Mouse (Mus musculus): ENCODE results near the gene Vegfd.

Gene Vegfd

DNA sequence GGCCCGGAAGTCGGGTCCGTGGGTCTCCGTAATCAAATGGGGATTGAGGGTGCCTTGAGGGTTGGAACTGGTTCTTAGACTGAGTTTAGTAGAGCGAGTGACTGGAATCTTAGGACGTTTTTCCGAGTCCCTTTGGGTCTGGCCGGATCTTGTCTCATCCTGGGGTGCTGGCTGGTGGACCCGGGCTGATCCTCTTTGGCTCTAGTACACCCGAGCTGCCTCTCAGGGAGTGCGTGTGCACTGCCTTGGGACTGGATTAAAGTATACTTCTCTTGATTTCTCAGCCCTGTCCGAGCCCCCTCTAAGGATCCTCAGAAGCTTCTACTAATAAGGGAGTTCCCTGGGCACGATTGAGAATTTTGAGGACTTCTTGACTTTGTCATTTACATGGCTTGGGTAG lies 46.8 kb downstream of the Vegfd start:
- no peak for DNase-seq (ENCODE audit: low spot score in 2 of 2)

- DNase-seq (ENCODE audit: low spot score in 2 of 2), result no peak
Observed at GRCm38 (mm10) chrX:164420518-164420917, 47.3 kb downstream of the Vegfd start.

DNA sequence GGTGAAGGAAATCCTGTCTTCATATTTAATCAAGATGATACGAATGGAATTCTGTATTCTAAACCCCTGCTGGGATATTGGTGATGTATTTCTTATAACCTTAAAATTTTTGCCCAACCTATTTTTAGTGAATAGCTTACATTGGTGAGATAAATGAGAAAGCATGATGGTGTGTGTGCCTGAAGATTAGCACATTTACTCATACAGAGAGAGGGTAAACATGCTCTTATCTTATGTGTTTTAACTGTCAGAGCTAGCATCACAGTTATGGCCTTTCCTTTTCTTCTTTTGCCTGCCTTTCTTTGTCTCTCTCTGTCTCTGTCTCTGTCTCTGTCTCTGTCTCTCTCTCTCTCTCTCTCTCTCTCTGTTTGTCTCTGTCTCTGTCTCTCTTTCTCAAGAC lies 51.6 kb downstream of the Vegfd start:
- no peak for DNase-seq (ENCODE audit: low spot score in 2 of 2)

DNA sequence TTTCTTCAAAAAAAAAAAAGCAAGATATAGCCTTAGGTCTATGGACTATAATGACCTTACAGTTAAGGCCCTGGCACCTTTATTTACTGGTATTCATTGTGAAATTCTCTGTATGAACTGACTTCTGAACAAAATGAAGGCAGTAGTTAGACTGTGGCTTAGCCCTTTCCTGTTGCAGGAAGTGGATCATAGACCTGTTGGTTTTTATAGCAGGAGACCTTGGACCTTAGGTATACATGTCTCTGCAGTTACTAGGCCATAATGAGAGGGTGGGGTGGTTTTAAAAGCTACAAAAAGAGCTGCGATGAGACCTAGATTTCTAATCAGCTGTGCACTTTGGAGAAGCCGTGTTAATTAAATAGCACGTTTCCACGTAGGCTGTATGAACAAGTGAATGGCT lies 54.1 kb downstream of the Vegfd start:
- DNase-seq (ENCODE audit: low spot score in 2 of 2), result no peak

DNA sequence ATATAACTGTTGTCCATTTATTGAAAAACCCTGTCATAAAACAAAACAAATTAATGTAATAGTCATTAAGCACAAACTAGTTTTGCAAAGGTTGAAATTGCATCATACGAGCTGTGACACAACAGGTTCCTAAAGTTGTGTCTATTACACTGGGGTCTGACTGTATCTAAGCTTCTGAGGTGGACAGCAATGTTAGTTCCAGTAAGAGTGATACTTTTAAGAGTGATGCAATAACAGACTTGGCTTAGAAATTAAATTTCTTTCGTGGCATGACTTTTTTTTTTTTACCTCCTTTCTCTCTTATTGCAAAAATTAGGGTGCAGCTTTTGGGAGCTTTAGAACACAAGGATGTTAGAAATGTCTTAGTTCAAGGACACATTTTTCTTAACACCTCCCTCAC lies 55.0 kb downstream of the Vegfd start:
- DNase-seq (ENCODE audit: low spot score in 2 of 2), result no peak

DNA sequence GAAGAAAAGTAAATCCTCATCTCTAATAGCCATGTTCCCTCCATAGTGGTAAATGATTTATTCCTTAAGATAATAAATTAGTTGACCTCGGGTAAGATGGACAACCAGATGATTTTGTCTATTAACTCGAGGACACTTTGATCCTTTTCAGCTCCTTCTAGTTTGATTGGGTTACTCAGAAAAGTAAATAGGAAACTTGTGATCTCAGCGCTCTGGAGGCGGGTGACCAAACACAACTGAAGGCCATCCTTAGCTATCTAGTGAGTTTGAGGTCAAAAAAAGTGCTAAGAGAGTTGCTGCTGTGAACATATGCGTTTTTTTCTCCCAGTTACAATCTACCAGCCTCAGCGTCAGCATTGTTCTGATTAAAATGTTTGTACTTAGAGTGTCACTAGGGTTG lies 57.4 kb downstream of the Vegfd start:
- DNase-seq (ENCODE audit: low spot score in 2 of 2), result no peak

DNA sequence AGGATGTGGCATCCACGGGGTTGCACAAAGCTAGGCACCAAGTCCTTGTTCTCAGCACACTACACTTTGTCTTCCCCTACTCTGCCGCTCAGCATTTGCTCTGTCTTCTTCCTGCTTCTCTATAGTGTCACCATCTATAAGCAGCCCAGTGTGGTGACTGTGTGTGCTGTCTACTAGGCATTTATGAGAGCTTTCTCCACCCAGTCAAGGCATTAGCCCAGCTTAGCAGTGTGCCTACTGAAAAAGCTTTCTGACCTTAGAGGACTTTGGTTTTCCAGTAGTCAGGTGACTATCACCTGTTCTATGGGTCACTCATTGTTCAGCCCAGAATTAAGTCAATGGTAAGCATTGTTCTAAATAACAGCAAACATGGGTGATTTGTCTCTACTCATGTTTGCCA lies 58.0 kb downstream of the Vegfd start:
- no peak for DNase-seq (ENCODE audit: low spot score in 2 of 2)

GRCm38 (mm10) chrX:164431541-164431940 lies 58.4 kb downstream of the Vegfd start:
- DNase-seq (ENCODE audit: low spot score in 2 of 2), result no peak

- DNase-seq (ENCODE audit: low spot score in 2 of 2), result no peak
Observed at GRCm38 (mm10) chrX:164432682-164433081, 59.5 kb downstream of the Vegfd start.

DNA sequence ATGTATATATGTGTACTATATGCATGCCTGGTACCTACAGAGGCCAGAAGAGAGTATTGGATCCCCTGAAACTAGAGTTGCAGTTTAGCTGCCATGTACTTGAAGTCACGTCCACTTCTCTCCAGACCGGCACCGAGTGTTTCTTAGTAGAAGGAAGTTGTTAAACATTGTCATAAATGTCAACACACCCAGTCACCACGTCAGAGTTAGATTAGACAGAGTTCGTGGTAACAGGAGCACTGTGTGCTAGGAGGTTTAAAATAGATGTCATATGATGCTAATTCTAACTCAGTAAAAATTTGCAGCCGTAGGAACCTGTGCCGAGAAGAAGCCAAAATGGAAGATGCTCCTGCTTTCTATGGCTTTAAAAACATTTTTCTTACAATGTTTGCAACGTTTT lies 63.5 kb downstream of the Vegfd start, which contains the start of gene Asb11:
Asb11 (plus strand) TSS at position 286 of the 400 bp plus-strand sequence.
- DNase-seq (ENCODE audit: low spot score in 2 of 2), result no peak

DNA sequence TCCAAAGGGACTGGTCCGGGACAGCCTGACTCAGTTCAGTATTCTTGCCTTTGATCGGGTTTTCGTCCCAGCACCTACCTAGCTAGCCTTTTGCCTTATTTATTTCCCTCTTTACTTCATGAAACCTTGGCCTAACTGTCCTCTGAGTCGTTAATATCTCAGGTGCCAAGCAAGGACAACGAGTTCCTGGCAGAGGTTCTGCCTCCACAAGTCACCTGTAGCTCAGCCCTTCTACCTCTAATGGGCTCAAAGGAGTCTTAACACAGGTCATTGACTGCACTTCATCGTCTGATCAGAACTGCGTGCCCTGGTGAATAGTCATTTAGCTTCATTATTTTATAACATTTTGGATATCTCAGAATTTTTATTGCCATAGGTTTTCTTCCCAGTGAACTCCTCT lies 66.3 kb downstream of the Vegfd start:
- DNase-seq (ENCODE audit: low spot score in 2 of 2), result no peak

- no peak for DNase-seq (ENCODE audit: low spot score in 2 of 2)
Observed at GRCm38 (mm10) chrX:164440140-164440539, 67.0 kb downstream of the Vegfd start.

DNA sequence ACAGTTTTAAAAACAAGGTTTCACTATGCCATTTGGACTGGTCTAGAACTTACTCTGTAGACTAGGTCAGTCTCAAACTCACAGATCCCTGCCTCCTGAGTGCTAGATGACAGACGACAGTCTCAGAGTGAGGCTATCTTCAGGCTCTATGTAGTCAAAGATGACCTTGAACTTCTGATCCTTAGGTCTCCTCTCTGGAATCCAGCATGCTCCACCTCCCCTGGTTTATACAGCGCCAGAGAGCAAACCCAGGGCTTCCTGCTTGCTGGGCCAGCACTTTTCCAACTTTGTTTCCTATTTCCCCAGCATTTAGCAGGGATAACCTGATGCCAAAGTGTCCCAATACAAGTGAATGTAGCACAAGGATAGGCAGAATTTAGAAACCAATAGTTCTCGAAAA lies 67.5 kb downstream of the Vegfd start:
- DNase-seq (ENCODE audit: low spot score in 2 of 2), result no peak

DNA sequence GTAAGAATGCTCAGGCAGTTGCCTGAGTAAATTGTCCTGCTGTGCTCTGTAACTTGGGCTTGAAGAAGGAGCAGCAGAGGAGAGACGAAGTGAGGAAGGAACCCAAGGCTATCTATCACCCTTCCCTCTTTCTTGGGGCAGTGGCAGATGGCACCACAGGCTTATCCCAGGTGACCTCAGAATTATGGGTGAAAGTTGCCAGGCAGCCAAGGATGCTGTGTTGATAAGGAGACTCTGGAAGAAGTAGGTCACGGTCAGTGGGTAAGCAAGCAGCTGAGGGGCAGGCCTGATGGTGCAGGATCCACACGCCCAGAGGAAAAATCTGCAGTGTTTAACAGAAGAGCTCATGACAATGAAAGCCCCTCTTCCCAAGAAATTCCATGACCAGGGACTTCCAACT lies 68.1 kb downstream of the Vegfd start:
- DNase-seq (ENCODE audit: low spot score in 2 of 2), result no peak

DNA sequence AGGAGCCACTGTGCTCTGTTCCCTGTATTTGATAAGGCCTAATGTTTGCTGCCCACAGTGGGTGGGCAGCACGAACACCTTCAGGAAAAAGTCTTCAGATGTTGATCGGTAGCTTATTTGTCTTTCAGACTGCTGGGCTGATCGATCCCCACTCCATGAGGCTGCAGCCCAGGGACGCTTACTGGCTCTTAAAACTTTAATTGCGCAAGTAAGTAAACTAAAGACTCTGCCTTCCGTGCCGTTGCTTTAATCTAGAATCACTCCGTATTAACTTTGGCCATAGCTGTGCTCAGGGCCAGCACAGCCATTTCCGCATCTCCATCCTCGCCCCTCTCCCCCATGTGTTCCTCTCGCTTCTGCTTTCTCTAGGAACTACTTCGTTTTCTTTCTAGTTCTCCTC lies 72.4 kb downstream of the Vegfd start:
- DNase-seq (ENCODE audit: low spot score in 2 of 2), result no peak

DNA sequence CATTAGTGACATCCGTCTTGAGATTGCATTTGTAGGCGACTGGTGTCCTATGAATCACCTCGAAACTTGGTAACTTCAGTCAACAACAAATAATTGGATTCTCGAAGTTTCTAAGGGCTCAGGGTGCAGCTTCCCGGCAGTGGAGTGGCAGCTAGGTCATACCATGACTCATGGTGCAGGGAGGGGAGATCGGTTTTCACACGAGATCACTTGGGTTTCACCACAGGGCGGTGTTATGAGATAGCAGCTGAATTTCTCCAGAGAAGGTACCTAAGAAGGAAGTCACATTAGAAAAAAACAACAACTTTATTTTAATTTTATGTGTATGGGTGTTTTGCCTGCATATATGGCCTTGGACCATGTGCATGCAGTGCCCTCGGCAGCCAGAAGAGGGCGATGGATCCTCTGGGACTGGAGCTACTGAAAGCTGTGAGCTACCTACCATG lies 73.0 kb downstream of the Vegfd start:
- DNase-seq (ENCODE audit: low spot score in 2 of 2), result peak in 1 of 2 experiments; percentile 4

DNA sequence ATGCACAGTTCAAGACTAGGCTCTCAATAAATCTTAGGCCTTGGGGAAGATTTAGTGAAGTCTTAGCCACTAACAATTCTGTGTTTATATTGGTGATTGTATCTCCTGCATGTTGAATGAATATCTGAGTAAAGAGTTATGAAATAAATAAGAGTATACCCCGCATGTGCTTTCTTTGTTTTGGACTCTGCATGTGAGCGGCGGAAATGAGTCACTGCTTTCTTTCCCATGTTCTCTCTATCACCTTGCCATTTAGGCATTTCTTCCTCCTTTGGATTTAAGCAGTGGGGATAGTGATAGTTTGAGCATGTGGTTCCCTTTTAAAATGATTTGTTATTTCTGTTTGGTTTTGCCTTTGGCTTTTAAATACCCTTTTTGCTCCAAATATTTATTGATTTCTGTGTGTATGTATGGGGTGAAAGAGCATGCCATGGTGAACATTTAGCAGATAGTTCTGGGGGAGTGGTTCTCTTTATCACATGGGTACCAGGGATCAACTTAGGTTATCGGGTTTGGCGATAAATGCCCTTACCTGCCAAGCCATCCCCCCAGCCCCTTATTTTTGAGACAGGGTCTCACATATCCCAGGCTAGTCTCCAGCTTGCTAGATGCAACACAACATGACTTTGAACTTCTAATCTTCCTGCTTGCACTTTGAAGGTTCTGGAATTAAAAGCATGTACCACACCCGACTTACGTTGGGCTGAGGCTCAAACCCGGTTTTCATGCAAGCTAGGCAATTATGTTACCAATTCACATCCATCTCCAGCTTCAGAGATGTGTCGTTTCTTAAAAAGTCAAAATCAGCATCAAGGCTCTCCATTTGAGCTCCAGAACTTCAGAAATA lies 73.9 kb downstream of the Vegfd start:
- no peak for DNase-seq (ENCODE audit: low spot score in 2 of 2)

GRCm38 (mm10) chrX:164447682-164448071 lies 74.5 kb downstream of the Vegfd start:
- DNase-seq (ENCODE audit: low spot score in 2 of 2), result no peak

DNA sequence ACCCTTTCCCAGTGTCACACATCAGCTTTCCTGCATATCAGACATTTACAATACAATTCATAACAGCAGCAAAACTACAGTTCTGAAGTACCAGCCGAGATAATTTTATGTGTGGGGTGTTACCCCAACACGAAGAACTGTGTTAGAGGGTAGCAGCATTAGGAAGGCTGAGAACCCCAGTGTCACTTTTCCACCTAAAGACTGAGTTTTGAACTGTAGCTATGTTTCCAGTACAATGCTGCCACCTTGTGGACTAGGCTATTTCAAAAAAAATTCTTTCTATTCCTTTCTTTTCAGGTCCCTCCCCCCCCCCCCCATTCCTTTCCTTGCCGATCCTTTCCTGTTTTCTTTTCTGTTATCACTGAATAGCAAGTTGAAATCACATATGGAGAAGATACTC lies 76.0 kb downstream of the Vegfd start:
- peak in 1 of 2 experiments; percentile 23 for DNase-seq (ENCODE audit: low spot score in 2 of 2)

All from thymus, postnatal 10 days (tissue).